Mouse (Mus musculus): ENCODE measurements at regions not wholly inside any gene's neighbourhood (a gene's known extent, or its start where the extent isn't known, plus 50 kb on each side); places are given as distances from the start of the nearest gene placed in this dataset.

DNA sequence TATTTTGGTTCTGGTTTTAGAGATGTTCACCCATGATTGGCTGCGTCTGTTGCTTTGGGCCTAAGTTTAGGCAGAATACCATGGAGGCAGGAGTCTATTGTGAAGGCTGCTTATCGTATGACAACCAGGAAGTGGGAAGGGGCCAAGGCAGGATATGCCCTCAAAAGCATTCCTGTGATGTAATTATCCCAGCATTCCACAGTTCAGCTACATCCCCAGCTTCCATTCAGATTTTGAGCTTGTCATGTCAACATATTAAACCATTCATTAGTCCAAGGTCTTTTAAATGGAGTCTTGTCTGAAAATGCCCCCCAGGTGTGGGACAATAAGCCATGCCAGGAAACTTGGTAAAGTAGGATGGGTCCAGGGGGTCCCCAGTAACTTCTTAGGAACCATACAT is 79.3 kb upstream of the Ralgps2 start:
- Histone ChIP-seq H3K4me3 (ENCODE audit: insufficient read depth in 1 of 2, low read depth in 2 of 2, low read length in 2 of 2) (no peak overlapping the region), H3K4me2 (ENCODE audit: low read depth) (no peak overlapping the region), H3K27me3 (ENCODE audit: control insufficient read depth, insufficient read depth, low read length) (no peaks in the 10 kb centered on the region), H3K9me3 (ENCODE audit: control insufficient read depth, low read length) (no peaks in the 10 kb centered on the region), H3K9ac (replicated peaks) (no peak overlapping the region), H3K4me1 (replicated peaks; ENCODE audit: control insufficient read depth in 2 of 2, insufficient read depth in 2 of 2, low read length in 1 of 2) (peaks cover 0 to 10% of the 10 kb centered on the region in 2 experiments; a peak in 2 of 4 replicates), H3K36me3 (replicated peaks; ENCODE audit: control insufficient read depth, insufficient read depth, low read depth) (no peaks in the 10 kb centered on the region), H3K27ac (no peak overlapping the region)
- 63% methylated on average over 2 of the region's 2 CpGs for WGBS (ENCODE audit: insufficient replicate concordance)
- DNase-seq (ENCODE audit: low read depth in 3 of 3, low spot score in 3 of 3) (no peak), ATAC-seq (ENCODE audit: insufficient read depth) (no peak)
- TF ChIP-seq EP300 (IDR thresholded peaks at IDR 0.05; ENCODE audit: low read depth) (no peak), CTCF (IDR thresholded peaks at IDR 0.05; ENCODE audit: low read depth) (no peak)

- Histone ChIP-seq H3K27me3 (ENCODE audit: control insufficient read depth, insufficient read depth, low read length) (no peaks in the 10 kb centered on the region), H3K4me2 (ENCODE audit: low read depth) (no peak overlapping the region), H3K9me3 (ENCODE audit: control insufficient read depth, low read length) (no peaks in the 10 kb centered on the region), H3K4me1 (replicated peaks; ENCODE audit: control insufficient read depth in 2 of 2, insufficient read depth in 2 of 2, low read length in 1 of 2) (peaks cover 0 to 20% of the 10 kb centered on the region in 2 experiments; a peak in 2 of 4 replicates), H3K27ac (no peak overlapping the region), H3K4me3 (ENCODE audit: insufficient read depth in 1 of 2, low read depth in 2 of 2, low read length in 2 of 2) (no peak overlapping the region), H3K9ac (replicated peaks) (no peak overlapping the region), H3K36me3 (replicated peaks; ENCODE audit: control insufficient read depth, insufficient read depth, low read depth) (no peaks in the 10 kb centered on the region)
- DNase-seq (ENCODE audit: low read depth in 3 of 3, low spot score in 3 of 3): no peak
- WGBS (ENCODE audit: insufficient replicate concordance): 47% methylated on average over 13 of the region's 13 CpGs
- TF ChIP-seq EP300 (IDR thresholded peaks at IDR 0.05; ENCODE audit: low read depth) (no peak), CTCF (IDR thresholded peaks at IDR 0.05; ENCODE audit: low read depth) (no peak)
- no peak for ATAC-seq (ENCODE audit: insufficient read depth)
These were observed 78.0 kb upstream of the Ralgps2 start for GRCm38 (mm10) chr1:157017198-157017994.

- no peak for TF ChIP-seq EP300 (IDR thresholded peaks at IDR 0.05; ENCODE audit: low read depth)
- H3K4me1 ChIP-seq (replicated peaks; ENCODE audit: control insufficient read depth in 2 of 2, insufficient read depth in 2 of 2, low read length in 1 of 2): peaks cover 0 to 20% of the 10 kb centered on the region in 2 experiments; a peak in 2 of 4 replicates
- ATAC-seq (ENCODE audit: insufficient read depth) (no peak), DNase-seq (ENCODE audit: low read depth in 3 of 3, low spot score in 3 of 3) (no peak)
- H3K27me3 ChIP-seq (ENCODE audit: control insufficient read depth, insufficient read depth, low read length): no peaks in the 10 kb centered on the region
- no peak overlapping the region for H3K4me3 ChIP-seq (ENCODE audit: insufficient read depth in 1 of 2, low read depth in 2 of 2, low read length in 2 of 2)
- H3K36me3 ChIP-seq (replicated peaks; ENCODE audit: control insufficient read depth, insufficient read depth, low read depth): no peaks in the 10 kb centered on the region
- no peak overlapping the region for H3K4me2 ChIP-seq (ENCODE audit: low read depth)
- no peaks in the 10 kb centered on the region for H3K9me3 ChIP-seq (ENCODE audit: control insufficient read depth, low read length)
- H3K27ac ChIP-seq: no peak overlapping the region
- no peak overlapping the region for H3K9ac ChIP-seq (replicated peaks)
- 31% methylated on average over 8 of the region's 8 CpGs for WGBS (ENCODE audit: insufficient replicate concordance)
These were observed 77.2 kb upstream of the Ralgps2 start for GRCm38 (mm10) chr1:157016625-157017024.

DNA sequence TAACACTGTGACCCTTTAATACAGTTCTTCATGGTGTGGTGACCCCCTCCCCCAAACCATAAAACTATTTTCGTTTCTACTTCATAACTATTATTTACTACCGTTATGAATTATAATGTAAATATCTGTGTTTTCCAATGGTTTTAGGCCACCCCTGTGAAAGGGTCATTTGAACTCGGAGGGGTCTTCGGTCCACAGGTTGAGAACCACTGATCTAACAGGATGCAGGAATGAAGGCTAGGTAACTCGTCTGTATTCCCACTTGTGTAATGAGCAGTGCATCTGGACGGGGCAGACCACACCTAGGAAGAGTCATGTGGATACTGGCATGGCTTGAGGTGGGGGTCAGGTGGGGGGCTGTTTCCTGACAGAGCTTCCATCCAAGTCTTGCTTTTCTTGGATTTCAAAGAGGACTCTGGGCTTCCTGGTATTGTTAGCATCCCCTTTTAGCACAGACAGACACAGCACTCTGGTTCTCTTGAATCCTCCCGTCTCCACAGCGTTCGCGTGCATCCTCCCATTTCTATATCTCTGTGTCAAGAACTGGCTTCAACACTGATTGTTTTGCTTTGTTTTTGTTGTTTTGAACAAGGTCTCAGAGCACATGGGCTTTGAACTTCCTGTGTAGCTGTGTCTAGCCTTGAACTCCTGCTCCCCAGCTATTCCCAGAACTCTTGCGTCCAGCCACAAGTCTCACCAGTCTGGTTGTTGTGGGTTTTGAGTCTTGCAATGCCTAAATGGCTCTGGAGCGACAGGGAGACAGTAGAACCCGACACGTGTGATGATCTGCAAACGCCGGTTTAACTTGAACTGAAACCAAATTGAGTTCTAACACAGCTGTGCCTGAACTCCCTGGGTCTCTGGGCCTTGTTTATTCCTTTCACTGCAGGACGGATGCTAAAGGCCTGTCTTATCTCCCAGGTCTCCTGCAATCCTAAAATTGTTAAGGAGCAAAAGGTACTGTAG is 75.4 kb upstream of the Ralgps2 start:
- H3K9ac ChIP-seq (replicated peaks): no peak overlapping the region
- H3K4me2 ChIP-seq (ENCODE audit: low read depth): no peak overlapping the region
- peaks cover 0 to 18% of the 10 kb centered on the region in 2 experiments; a peak in 2 of 4 replicates for H3K4me1 ChIP-seq (replicated peaks; ENCODE audit: control insufficient read depth in 2 of 2, insufficient read depth in 2 of 2, low read length in 1 of 2)
- WGBS (ENCODE audit: insufficient replicate concordance): 70% methylated on average over 17 of the region's 17 CpGs
- H3K27ac ChIP-seq: no peak overlapping the region
- ATAC-seq (ENCODE audit: insufficient read depth) (no peak), DNase-seq (ENCODE audit: low read depth in 3 of 3, low spot score in 3 of 3) (no peak)
- H3K36me3 ChIP-seq (replicated peaks; ENCODE audit: control insufficient read depth, insufficient read depth, low read depth): no peaks in the 10 kb centered on the region
- TF ChIP-seq EP300 (IDR thresholded peaks at IDR 0.05; ENCODE audit: low read depth): no peak
- H3K4me3 ChIP-seq (ENCODE audit: insufficient read depth in 1 of 2, low read depth in 2 of 2, low read length in 2 of 2): no peak overlapping the region
- H3K27me3 ChIP-seq (ENCODE audit: control insufficient read depth, insufficient read depth, low read length): no peaks in the 10 kb centered on the region
- no peaks in the 10 kb centered on the region for H3K9me3 ChIP-seq (ENCODE audit: control insufficient read depth, low read length)

GRCm38 (mm10) chr1:157013669-157014048 is 74.2 kb upstream of the Ralgps2 start:
- H3K27me3 ChIP-seq (ENCODE audit: control insufficient read depth, insufficient read depth, low read length): no peaks in the 10 kb centered on the region
- 64% methylated on average over 7 of the region's 7 CpGs for WGBS (ENCODE audit: insufficient replicate concordance)
- no peak overlapping the region for H3K9ac ChIP-seq (replicated peaks)
- no peak for DNase-seq (ENCODE audit: low read depth in 3 of 3, low spot score in 3 of 3)
- peaks cover 0 to 16% of the 10 kb centered on the region in 2 experiments; a peak in 2 of 4 replicates for H3K4me1 ChIP-seq (replicated peaks; ENCODE audit: control insufficient read depth in 2 of 2, insufficient read depth in 2 of 2, low read length in 1 of 2)
- TF ChIP-seq CTCF (IDR thresholded peaks at IDR 0.05; ENCODE audit: low read depth) (no peak), EP300 (IDR thresholded peaks at IDR 0.05; ENCODE audit: low read depth) (no peak)
- H3K4me2 ChIP-seq (ENCODE audit: low read depth): no peak overlapping the region
- no peaks in the 10 kb centered on the region for H3K9me3 ChIP-seq (ENCODE audit: control insufficient read depth, low read length)
- no peak overlapping the region for H3K4me3 ChIP-seq (ENCODE audit: insufficient read depth in 1 of 2, low read depth in 2 of 2, low read length in 2 of 2)
- H3K36me3 ChIP-seq (replicated peaks; ENCODE audit: control insufficient read depth, insufficient read depth, low read depth): no peaks in the 10 kb centered on the region
- no peak for ATAC-seq (ENCODE audit: insufficient read depth)
- H3K27ac ChIP-seq: no peak overlapping the region
